Mouse (Mus musculus) lung, postnatal 4 days (tissue): ENCODE measurements around the gene Nrxn3.

Experiments used
- DNase-seq, 2 experiments: peaks; one replicate each; pipeline ENCODE4 v3.0.0; 2021

Gene Nrxn3

DNA sequence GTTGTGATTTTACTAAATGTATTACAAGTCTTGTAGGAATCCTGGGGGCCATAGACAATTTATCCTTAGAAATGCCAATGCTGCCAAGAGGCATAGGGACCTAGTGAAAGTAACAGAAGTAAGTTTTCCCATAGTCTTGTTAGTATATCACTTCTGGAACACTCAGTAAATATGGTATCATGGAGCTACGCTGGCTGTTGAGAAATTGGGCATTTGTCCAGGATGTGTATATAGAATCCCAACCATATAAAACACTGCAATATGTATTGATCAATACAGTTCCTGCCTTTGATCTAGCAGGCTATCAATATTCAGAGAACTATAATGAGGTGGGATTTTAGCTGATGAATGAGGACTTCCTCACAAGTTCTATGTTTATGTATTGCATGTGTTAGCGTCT is 1107.3 kb downstream of the Nrxn3 start:
- no peak for DNase-seq

DNA sequence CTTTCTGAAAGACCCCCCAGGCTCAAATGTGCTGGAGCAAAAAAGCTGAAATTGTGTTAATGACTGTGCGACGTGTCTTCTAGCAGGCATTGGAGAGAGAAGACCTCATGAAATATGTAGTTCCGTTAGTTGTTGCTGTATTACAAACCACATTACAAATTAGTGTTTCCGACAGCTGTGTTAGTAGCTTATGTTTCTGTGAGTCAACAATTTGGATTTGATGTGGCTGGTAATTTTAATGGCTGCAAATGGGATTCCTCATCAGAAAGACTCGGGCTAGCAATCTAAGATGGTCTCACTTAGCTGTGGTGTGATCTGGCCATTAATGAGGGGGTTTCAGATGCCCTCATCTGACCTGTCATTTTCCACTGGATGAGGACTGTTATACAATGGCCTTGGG is 1107.7 kb downstream of the Nrxn3 start:
- DNase-seq, result no peak

DNA sequence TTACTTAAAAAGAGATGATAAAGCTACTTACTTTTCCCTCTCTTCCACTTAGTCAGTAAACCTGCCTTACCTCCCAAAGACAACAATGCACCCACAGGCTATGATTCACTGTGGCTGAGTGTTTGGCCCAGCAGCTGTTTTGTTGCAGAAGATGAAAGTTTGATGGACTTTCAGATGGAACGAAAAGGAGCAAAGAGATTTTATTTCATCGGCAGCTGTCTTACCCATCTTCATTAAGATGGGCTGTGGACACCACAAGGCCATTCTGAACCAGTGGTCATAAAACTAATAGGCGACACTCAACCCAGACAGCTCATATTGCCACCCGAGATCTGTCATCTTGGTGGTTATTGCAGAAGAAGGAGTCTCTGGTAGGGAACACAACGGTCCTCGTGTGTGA is 1108.6 kb downstream of the Nrxn3 start:
- no peak for DNase-seq

DNA sequence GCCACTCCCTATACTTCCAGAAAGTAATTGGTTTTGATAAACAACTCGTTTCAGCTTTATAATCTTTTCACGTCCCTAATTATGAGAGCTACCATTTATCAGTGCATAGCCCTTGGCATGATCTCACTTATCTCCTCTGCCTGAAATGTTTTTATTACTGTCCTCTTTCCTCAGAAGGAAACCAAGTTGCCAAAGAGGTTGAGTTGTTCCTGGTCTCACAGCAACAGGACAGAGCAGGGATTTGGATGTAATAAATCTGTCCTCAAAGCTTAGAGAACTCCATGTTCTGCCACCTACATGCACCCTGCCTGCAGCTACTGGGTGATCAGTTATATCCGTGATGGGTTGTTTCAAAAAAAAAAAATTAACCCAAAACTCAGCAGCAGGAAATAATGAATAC is 1113.6 kb downstream of the Nrxn3 start:
- no peak for DNase-seq

DNA sequence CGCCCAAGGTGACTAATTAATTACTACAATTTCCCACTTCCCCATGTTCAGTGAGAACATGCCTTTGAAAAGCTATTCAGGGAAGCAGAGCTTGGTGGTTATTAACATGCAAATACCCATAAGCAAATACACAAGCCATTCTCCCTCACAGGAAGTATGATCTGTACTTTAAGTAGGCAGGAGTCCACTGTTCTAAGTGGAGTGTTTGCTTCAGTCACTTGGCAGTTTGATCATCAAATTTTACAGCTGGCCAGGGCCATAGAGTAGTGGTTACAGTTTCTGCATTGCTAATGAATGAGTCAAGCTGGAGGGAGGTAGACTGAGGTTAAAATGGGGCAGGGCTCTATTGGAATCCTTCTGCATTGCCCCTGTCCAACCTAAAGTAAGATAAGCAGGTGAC is 1120.2 kb downstream of the Nrxn3 start:
- DNase-seq, result no peak

DNA sequence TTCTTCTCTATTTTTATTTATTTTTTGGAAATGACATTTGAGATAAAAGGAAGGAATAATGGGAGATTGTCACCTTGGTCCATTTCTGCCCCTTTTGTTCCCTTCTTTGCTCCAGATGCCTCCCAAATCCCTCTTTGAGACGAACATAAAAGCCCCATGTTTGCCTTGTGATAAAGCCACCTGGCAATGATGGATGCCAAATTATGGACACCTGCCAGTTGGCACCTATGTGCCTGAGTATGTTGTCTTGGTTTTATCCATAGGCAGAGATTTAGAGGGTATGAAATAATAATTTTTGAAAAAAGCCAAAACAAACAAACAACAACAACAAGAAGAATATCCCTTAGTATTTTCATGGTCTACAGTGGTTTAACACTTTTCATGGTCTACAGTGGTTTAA is 1125.4 kb downstream of the Nrxn3 start:
- DNase-seq, result no peak

DNA sequence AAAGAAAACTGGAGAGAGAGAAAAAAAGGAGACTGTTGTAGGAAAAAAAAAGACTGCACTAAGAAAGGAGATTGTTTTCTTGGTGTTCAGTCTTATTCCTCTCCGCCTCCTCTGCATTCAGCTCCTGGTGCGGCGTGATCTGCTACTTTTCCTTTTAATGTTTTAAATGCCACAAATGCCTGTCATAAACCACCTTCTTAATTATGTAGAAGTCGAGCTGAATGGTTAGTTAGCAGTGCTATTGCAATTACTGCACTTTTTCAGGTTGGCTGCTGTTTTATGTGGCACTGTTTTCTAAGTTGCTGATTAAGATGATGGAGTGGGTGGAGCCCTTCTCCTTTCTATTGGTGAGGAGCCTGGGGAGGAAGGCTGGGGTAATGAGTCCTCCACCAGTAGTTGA is 1131.7 kb downstream of the Nrxn3 start:
- no peak for DNase-seq

DNA sequence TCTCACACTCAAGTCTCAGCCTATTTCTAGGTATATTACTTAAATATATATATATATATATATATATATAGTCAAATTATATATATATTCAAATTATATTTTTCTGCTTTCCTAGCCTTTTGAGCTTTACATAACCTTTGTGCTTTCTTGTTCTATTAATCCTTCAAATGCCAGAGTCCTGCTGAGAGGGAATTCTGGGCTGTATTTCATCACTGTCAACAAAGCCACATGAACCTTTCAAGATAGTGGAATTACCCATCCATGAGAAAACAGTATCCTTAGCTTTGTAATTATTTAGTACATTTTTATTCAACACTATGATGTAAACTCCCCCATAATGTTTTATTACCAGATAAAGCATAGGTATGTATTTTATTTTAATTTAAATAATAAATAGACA is 1144.4 kb downstream of the Nrxn3 start:
- no peak for DNase-seq

DNA sequence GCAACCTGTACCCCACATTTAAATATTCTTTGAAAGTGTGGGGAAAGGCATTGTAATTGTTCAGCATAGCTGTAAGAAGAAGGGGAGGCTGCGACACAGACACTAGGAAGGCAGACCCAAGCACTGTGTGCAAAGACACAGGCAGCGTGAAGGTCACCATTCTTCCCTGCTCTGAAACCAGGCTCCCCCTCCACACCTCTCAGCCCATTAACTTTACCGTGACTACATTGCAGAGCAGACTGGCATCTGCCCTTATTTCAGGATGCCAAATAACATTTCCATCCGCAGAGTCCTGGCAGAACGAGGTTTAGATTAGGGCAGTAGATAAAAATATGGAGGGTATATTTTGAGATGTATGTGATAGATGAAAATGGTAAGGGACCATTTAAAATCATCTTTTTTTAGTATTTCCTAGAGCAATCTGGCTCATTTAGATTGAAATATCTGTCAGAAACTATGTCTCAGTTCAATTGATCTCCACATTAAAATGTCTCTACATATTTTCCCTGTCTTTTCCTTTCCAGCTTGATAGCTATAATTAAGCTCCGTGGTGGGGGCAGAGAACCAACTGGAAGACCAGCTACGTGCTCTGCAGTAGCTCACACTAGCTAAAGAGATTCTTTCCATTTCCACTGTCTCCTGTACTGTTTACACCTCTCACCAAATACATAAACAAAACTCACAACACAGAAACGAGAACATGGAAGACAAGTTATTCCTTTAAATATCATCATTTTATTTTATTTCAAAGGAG is 1160.1 kb downstream of the Nrxn3 start:
- DNase-seq, result no peak

DNA sequence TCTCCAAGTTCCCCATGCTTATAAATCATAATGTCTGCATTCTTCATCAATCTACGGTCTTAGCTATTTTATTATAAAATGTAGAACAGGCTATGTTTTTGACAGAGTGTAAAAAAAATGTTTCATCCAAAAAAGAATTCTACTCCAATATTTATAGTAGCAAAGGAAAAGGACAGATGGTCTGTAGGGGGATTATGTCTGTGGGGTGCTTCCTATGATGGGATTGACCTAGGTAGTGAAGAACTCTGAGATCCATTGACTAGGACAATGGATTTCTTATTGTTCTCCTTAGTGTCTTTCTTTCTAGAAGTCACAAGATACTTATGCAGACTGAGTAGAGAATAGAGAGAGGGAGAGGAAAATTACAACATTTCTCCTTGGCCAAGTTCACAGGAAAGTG is 1161.9 kb downstream of the Nrxn3 start:
- no peak for DNase-seq

DNA sequence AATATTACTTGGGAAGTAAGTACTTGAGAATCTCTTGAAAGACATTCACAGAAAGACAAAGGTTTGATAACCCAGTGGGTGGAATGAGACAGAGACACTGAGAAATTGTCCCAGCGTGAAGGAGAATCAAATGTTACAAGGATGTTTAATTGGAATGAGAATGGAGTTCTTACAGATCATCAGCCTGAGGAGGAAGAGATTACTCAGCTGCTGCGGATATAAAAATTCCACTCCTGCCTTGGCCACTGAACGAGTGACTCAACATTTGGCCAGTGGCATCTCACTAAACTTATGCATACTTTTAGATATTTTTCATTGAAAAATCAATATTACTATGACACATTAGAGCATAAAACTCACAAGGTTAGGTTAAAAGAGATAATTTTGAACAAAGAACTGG is 1166.0 kb downstream of the Nrxn3 start:
- no peak for DNase-seq

DNA sequence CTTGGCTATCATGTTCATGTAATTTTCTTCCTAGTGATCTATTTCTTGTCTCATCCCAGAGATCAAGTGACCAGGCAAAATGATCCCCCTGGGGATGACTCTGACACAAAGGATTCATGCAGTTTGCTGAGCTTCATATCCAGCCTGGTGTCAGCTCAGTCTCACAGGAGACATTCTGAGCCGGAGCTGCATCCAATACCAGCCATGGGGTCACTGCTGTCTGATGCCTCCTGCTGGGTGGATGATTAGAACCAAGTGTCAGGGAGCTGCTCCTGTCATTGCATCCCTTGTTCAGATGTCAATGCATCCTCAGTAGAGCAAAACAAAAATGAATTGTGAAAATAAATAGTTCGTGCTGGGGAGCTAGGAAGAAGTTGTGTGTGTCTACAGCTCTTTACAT is 1174.2 kb downstream of the Nrxn3 start:
- DNase-seq, result no peak

DNA sequence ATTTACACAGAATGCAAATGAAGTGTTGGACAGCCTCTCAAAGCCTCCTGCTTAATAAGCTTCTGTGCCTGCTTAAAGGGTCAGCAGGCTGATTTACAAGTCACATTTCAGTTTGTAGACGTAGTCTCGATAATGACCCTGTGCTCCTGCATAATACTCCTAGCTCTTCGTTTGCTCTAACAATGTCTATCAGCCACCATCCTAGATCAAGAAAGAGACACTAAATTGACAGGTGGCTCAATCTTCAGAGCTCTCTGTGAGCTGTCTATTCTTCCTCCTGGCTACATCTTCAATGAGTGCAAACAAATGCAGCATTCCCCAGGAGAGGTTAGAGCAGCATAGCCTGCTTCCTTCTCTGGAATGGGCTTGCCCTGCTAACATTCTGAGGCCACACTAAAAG is 1186.9 kb downstream of the Nrxn3 start:
- no peak for DNase-seq

DNA sequence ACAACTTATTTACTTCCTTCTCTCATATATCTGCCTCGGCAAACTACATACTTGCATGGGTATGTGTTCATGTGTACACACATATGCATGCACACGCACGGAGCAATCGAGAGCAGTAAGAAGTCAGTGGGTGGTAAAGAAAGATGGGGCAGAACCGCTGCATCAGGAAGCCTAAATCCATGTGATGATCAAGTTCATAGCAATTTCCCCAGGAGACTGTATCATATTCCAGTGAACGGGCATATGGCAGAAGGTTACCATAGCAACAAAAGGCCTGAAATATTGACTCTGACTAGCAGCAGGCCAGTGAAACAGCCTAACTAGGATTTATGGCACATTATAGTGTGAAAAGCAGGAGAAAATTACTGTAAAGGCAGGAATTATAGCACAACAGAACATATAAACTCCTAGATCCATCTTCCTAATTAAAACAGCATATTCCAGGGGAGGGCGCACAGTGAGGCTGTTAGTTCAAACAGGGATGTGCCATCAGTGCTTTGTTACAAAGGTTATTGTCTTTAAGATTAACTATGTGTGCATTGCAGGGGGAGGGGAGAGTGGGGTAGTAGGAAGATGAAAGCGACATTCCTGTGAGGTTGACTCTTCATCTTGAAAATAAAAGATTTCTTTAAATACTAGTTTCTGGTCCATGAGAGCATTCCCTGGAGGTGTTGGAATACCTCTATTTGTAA is 1195.6 kb downstream of the Nrxn3 start:
- DNase-seq, result no peak

DNA sequence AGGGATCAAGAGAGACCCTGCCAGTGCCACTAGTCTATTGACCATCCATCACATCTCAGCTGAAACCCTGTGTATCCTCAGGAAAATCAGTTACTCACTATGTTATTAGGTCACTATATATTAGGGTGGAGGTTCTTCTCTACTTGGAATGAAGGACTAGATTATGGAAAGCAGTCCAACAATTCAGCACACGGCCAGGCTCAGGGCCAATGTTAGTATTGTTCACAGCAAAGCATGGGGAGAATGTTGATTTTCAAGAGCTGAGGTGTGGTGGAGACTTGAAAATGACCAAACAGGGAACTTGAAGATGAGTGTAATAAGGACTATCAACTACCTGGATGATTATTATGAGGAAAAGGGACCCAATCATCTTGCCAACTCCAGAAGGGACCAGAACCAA is 1209.7 kb downstream of the Nrxn3 start:
- no peak for DNase-seq

DNA sequence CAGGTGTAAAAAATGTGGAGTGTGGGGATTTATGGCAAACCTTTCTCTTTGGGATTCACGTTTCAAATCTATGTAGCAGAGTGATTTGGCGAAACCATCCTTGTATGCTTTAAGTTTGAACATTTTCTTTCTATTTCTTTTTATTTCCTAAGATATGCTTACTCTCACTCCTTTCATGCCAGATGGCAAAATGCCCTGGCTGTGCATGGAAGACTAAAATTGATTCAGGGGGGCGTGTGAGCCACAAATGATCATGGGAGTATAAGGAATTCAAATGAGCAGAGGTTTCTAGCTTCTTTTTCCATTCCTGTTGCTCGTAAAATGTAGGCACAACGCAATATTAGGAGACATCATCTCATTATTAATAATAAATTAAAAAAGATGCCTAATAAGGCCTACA is 1211.0 kb downstream of the Nrxn3 start:
- DNase-seq, result no peak

DNA sequence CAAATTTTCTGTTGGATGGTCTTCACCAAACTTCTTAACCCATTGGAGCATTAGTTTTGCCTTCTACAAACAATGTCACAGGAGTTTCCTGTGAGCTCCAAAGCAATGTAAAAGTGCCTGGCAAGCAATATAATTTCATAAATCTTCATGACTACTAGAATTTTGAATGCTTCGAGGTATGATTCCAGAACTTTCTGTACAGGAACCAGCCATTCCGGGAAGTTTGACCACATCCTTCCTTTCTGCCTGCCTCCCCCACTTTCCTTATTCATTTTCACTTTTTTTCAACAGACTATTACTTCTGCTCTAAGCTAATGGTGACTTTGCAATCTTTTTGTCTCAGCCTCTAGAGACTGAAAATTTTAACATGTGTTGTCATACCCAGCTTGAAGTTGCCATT is 1218.1 kb downstream of the Nrxn3 start:
- DNase-seq, result no peak

DNA sequence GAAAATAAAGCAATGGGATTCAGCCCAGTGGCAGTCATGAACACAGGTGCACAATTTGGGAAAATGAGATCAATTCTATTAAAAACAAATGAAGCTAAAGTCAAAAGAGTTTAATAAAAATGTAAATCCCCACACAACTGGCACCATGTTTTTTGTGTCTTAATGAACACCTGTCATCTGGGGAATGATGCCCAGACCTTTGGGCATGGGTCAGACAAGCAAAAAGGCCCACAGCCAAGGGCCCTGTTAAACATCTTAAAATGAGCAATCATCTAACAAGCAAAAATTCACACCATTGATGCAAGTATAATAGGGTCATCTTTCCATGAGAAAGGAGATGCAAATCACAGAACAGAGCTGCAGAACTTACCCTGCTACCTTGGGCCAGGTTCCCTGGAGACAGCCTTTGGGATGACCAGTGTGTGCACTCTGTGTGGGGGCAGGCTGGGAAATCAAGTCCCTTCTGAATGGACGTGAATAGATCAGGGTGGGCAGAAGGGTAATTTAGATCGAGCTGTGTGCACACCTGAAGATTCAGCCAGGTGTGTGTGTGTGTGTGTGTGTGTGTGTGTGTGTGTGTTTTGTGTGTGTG is 1223.3 kb downstream of the Nrxn3 start:
- no peak for DNase-seq

DNA sequence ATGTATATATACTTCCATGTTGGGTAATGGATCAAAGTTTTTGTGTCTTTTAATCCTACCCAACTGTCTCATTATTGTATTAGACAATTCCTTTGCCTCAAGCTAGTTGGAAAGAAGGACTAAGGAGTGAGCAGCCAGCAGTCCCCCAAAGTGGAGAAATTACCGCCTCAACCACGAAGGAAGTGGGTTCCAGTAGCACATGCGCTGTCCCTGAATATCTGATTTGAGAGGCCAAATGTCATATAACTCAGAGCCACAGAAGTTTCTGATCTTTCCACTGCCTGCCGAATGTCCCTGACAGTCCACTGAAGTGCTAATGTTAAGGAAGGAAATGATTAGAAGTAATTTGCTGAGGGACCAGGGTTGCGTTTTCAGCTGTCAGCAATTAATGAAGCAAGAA is 1223.8 kb downstream of the Nrxn3 start:
- DNase-seq, result no peak

DNA sequence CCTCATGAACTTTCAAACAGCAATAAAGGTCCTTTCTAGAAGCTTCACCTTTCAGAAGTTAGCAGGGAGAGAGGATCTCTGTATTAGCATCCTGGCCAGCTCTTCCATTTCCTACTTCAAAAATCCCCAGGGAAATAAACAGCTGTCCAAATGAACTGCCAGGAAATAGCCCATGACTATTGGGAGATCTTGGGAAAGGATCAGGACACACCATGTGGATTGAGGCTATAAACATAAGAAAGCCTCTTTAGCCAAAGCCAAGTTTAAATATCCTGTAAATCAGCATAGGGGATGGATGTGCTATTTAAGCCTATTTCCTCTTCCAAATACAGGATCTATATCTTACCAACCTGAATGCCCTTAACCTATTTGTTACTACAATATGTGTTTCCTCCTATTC is 1230.6 kb downstream of the Nrxn3 start:
- no peak for DNase-seq

DNA sequence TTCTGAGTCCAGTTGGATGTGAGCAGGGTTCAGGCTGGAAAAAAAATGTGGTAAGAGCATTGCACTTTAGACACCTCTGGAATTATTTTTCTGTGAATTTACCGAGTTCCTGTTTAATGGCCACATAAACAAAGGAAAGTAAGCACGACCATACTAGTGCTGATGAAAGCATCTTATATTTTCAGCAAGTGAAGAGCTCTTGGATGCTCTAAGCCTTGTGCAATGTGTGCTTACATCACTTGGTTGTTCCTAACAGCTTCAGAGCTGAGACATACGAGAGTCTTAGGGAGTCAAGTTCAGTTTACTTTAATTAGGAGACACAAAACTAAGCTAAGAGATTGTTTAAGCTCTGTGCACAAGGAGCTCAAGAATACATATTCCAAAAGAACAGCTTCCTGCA is 1231.0 kb downstream of the Nrxn3 start:
- no peak for DNase-seq

DNA sequence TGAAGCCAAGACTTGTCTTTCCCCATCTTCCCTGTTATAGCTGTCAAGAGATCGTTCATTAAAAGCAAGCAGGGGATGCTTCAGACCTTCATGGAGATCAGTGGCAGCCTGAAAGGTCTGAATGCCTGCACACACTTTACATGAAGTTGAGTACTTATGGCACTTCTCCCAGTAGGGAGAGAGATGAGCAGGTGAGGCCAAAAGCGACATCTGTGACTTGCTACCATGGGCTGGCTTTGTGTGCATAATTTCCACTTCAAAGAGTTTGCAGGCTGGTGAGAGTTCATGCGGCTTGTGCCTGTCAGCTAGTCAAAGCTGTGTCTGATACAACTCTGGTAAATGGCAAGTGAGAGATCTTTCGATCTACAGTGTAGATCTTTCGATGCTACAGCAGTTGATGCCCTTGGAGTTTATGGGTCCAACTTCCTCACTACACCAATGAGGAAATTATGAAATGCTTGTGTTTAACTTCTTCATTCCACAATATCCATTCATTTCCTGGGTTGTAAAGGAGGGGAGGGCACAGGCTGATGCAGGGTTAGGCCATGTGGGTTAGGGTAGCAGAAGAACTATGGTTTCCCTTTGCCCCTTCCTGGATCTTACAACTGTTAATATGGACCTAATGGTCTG is 1231.9 kb downstream of the Nrxn3 start:
- no peak for DNase-seq

DNA sequence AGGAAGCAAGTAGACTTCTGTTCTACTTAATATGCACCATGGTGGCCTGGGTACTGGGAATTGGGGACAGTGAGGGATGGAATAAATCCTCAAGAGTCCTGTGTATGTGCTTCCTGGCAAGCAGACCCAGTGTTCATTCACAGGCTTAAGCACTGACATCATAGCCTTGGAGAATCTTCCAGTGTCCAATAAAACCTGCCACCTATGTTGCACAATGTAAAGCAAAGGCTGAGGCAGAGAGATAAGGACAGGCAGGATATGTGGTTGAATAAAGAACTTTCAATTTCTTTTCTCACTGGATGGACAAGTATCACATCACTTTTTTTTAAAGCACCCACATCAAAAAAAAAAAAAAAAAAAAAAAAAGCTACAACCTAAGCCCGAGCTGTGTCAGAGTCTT is 1240.4 kb downstream of the Nrxn3 start:
- no peak for DNase-seq

DNA sequence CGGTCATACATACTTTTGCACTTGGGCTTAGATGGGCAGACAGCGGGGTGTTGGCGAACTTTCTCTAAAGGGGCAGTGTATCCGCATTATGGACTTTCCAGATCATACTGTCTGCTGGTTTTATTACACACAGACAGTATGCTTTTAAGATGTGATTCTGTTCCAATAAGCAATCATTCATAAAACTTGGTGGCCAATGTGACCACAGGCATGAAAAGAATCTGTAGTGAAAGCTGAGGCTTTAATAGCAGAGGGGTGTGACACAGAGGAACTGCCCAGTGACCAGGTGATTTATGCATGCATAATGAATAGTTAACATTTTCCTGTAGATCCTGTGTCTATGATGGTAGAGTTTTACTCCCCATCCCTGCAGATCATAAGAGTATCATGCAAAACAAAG is 1254.0 kb downstream of the Nrxn3 start:
- DNase-seq, result no peak
